Mouse (Mus musculus): ENCODE measurements around the gene Zhx3.

Zhx3 gene

DNA sequence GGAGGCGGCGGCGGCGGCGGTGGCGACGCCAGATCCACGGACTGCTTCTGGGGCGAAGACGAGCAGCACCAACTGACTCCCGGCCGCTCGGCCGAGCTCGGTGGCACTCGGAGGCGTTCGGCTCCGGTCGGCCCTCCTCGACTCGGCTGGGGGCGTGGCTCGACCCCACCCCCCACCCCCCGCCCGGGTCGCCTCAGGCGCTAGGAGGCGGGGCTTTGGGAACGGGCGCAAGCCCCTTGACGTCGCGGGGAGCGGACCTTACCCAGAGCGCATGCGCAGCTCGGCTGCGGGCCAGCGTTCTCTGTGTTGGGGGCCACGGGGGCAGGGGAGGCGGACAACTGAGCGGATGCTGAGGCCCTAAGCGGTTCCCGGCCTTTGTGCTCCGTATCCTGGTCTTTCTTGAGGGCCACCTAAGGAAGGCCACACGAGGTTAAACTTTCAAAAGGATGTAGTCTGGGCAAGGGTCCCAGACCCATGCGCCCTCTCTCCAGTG, at the start of gene Zhx3:
Gene Zhx3, minus strand, starts transcription at position 109 of the 493 bp plus-strand sequence.
- peak; percentile 70 for DNase-seq (ENCODE audit: low spot score)

- no peak for DNase-seq (ENCODE audit: low spot score)
Measured at GRCm38 (mm10) chr2:160921285-160921684, 48.5 kb upstream of the Zhx3 start.

DNA sequence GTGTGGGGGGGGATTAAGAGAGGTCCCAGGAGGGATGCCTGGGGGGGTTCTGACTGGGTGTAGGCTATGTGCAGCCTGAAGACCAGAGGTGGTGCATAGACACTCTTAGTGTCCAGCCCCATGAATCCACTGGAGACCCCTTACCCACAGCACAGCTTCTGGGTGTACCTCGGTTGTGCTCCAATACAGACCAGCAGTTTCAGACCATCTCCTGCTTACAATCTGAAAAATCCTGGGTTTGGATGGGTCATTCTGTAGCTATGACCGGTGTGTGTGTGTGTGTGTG, 46.1 kb upstream of the Zhx3 start:
- no peak for DNase-seq (ENCODE audit: low spot score)

GRCm38 (mm10) chr2:160918154-160918929, 45.5 kb upstream of the Zhx3 start:
- no peak for DNase-seq (ENCODE audit: low spot score)

DNA sequence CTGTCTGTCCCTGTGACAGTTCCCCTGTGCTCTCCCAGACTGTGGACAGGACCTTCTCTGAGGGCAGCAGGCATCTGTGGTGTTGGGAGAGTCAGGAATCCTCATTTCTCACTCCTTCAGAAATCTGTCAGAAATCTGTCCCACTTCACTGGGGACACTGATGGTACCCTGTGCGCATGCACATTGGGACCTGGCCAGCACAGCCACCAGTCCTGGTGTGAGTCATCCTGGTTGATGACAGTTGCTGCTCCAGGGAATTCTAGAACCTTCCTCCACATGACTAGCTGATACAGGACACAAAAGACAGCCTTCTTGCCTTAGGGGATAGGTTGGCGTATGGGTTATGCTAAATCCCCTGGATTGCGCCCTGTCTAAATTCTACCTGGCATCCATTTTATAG, 44.5 kb upstream of the Zhx3 start:
- no peak for DNase-seq (ENCODE audit: low spot score)

DNA sequence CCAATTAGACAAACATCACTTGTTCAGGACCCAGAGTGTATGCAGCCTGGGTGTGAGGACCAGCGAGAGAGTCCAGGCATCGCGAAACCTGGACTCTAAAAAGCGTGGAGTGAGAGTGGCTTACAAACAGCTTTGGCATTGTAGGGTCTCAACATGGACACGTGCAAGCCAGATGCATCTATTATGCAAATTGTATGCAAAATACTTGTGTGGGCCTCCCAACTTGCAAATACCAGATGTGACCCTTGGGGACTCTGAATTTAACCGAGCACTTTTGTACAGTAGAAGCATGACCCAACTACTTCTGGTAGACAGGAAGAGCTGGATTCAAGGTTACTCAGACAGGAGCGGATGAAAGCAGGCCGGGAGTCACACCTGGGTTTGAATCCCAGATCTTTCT, 43.9 kb upstream of the Zhx3 start:
- no peak for DNase-seq (ENCODE audit: low spot score)

DNA sequence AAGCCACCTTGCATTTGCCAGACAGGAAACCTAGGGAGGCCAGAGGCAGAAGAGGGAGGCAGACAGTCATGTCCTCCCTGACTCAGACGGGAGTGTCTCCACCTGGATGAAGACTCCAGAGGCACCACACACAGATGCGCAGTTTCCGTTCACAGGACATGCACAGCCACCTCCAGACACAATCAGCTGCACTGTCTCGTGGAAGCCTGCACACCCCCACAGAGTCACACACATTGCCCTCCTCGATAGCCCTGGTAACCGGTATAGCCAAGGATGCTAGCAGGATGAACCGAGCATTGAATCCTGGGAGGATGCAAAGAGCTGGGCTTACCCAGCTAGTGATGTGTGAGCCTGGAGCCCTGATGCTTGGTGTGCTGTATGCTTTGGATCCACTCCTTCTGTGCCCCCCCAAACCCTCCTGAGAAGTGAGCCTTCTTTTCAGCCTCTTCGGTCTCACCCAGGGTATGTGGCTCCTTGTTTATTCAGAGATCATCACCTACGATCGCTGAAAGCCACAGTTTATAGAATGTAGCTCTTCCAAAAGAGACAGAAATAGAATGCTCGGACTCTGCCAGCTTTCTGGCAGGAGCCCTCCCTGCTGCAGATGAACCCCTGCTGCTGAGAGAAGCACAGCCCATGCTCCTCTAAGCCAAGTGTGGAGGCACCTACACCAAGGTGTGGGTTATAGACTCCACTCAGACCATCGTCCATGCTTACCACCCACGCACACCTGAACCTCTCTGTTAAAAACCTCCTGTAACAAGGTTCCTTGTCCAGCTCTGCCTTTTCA, 43.2 kb upstream of the Zhx3 start:
- DNase-seq (ENCODE audit: low spot score), result no peak

DNA sequence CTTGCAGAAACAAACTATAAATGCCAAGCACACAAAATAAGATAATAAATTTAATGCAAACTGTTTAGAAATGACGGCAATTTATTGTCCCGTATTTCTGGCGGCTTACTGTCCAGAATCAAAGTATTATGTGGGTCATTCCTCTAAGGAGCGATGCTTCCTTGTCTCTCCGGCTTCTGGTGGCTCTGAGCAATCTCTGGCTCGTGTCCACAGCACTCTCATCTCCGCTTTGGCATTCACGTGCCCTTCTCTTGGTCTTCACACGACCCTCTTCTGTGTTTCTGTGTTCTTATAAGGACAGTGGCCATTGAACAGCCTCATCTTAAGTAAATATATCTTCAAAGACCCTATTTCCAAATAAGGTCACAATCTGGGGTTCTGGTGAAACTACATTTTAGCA, 41.9 kb upstream of the Zhx3 start:
- DNase-seq (ENCODE audit: low spot score), result no peak

DNA sequence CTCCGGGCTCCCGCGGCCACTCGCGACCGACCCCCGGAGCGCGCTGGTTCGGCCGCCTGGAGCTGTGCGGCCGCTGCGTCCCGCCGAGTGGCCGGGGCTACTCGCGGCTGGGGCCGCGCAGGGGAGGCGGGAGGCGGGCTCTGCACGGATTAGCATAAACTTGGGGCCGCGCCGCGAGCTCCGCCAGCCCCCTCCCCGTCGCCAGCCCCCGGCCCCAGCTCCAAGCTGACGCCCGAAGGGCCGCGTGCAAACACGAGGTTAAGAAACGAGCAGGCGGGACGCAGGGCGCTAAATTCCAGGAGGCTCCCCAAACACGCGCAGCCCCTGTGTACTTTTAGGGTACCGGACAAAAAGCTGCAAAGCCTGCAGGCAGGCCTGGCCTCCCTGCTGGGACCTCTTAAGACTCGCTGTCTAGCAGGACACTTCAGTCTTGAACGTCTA, 39.5 kb upstream of the Zhx3 start, which contains the start of gene Emilin3:
Gene Emilin3, minus strand, starts transcription at position 98 of the 441 bp plus-strand sequence.
- DNase-seq (ENCODE audit: low spot score), result no peak

- DNase-seq (ENCODE audit: low spot score), result no peak
Measured at GRCm38 (mm10) chr2:160911558-160912201, 38.9 kb upstream of the Zhx3 start.

DNA sequence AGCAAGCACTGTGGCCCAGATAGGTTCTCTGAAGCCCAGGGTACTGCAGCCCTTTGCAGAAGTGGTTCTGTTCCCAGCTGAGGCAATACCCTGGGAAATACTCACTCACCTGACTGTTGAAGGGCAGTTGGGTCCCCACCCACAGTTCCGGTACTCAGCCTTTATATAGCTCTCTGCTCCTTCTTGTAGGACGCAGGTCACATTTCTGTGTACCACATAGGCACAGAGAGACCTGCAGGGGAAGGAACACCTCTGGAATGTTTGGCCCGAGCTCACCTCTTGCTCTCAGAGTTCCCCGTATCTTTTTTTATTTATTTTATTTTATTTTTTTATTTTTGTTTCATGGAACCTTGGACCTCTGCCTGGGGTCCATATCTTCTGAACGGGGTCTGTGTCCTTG, 37.8 kb upstream of the Zhx3 start:
- DNase-seq (ENCODE audit: low spot score), result no peak

- no peak for DNase-seq (ENCODE audit: low spot score)
Measured at GRCm38 (mm10) chr2:160908607-160909006, 35.8 kb upstream of the Zhx3 start.

- DNase-seq (ENCODE audit: low spot score), result no peak
Measured at GRCm38 (mm10) chr2:160906101-160906500, 33.3 kb upstream of the Zhx3 start.

DNA sequence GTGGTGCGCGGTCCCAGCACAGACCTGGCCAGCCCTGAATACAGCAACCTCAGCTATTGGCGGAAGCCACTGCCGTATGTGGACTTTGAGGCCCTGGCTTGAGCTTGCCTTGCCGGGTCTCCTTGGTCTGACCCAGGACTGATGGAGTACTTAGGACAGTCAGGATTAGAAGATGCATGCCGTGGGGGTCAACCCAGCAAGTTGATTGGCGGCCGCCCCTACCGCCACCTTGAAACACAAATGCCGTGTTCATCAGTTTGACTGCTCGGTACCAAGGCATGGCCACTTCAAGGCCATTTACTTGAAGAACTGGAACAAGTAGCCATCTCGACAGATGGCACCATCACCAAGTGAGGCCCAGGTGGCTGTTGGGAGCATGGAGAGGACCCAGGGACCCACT, 32.5 kb upstream of the Zhx3 start:
- DNase-seq (ENCODE audit: low spot score), result no peak

- no peak for DNase-seq (ENCODE audit: low spot score)
Measured at GRCm38 (mm10) chr2:160901656-160902412, 29.0 kb upstream of the Zhx3 start.

GRCm38 (mm10) chr2:160891697-160892096, 18.9 kb upstream of the Zhx3 start:
- DNase-seq (ENCODE audit: low spot score), result no peak

GRCm38 (mm10) chr2:160891045-160891444, 18.2 kb upstream of the Zhx3 start:
- DNase-seq (ENCODE audit: low spot score), result no peak

GRCm38 (mm10) chr2:160887859-160888258, 15.1 kb upstream of the Zhx3 start:
- DNase-seq (ENCODE audit: low spot score), result no peak

GRCm38 (mm10) chr2:160887284-160887683, 14.5 kb upstream of the Zhx3 start:
- no peak for DNase-seq (ENCODE audit: low spot score)

GRCm38 (mm10) chr2:160886221-160886620, 13.4 kb upstream of the Zhx3 start:
- no peak for DNase-seq (ENCODE audit: low spot score)

DNA sequence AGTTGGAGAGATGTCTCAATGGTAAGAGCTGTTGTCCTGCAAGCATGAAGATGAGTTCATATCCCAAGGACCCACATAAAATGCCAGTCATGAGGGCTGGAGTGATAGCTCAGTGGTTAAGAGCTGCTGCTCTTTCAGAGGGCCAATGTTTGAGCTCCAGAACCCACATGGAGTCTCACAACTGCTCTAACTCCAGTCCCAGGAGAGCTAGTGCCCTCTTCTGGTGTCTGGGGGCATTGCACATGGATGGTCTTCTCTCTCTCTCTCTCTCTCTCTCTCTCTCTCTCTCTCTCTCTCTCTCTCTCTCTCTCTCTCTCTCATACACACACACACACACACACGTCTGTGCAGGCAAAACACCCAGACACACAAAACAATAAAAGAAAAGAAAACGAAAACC, 12.0 kb upstream of the Zhx3 start:
- no peak for DNase-seq (ENCODE audit: low spot score)

GRCm38 (mm10) chr2:160883912-160884311, 11.1 kb upstream of the Zhx3 start:
- no peak for DNase-seq (ENCODE audit: low spot score)
